13 mouse cellular contexts compared by ENCODE assay signal in genomic region chr3:107776295-107776694, GRCm38 (mm10). TPM values are rescaled to one million over a fixed set of nuclear protein-coding genes. Genes with fewer than 3 reads are reported as not detected.
DNase-seq lines count a peak whose midpoint lies in the region; ATAC-seq and TF ChIP-seq lines count a peak whose summit lies in the region.
"Had no signal": no experiment of that assay in that cellular context is flagged by ENCODE, and none has a peak within 500 bp of the region (broad histone marks: within the 10 kb centered on the region; RNA-seq: fewer than 3 reads in every experiment).

No protein-coding gene starts in this region.

- no peaks in the 10 kb centered on the region for H3K79me2 ChIP-seq in CH12.LX (replicated peaks; ENCODE audit: control insufficient read depth, extremely low read depth, insufficient read depth, poor library complexity, severe bottlenecking)

- no peak overlapping the region for H3K4me3 ChIP-seq in kidney, embryonic 16.5 days (ENCODE audit: low read length)
- no peak overlapping the region for H3K4me3 ChIP-seq in CH12.LX (replicated peaks in 1 of 3; ENCODE audit: low read depth in 2 of 3, low read length in 2 of 3, poor library complexity in 1 of 3)
- H3K4me3 ChIP-seq in limb, embryonic 13.5 days = no peak overlapping the region

- in situ Hi-C loops in CH12.LX (cut with MboI; ENCODE audit: low pct_ligation_motif_present, low pct_unique_long_range_greater_than_20kb, low sequenced_read_pairs) = no loop called here

- 21% methylated on average over 3 of the region's 3 CpGs for WGBS in kidney, embryonic 16.5 days
- 13% methylated on average over 3 of the region's 3 CpGs for WGBS in limb, embryonic 13.5 days

- peak; percentile 64; the same call in 1 of the 2 replicates for ATAC-seq in kidney, embryonic 16.5 days (ENCODE audit: low FRiP score, low TSS enrichment)
- ATAC-seq in limb, embryonic 13.5 days (ENCODE audit: low FRiP score, low read depth) = peak; percentile 15; the same call in 1 of the 2 replicates
- no peak for ATAC-seq in erythroblast, adult 5-6 weeks (replicated peaks; ENCODE audit: low FRiP score, poor library complexity, severe bottlenecking)
- ATAC-seq: forebrain, embryonic 16.5 days had no signal

- no peak for TF ChIP-seq RAD21 in CH12.LX (IDR thresholded peaks at IDR 0.05; ENCODE audit: low read depth, low read length)

- no peak for TF ChIP-seq CTCF in CH12.LX (conservative IDR thresholded peaks at IDR 0.05 in 1 of 2, IDR thresholded peaks at IDR 0.05 in 1 of 2; ENCODE audit: low read depth in 2 of 2, low read length in 2 of 2)

- dilution Hi-C loops in CH12.LX (cut with MboI; ENCODE audit: extremely low pct_ligation_motif_present, extremely low pct_unique_long_range_greater_than_20kb, low sequenced_read_pairs) = no loop called here

- no peaks in the 10 kb centered on the region for H3K36me3 ChIP-seq in kidney, embryonic 16.5 days (ENCODE audit: insufficient read depth, low read length)
- no peaks in the 10 kb centered on the region for H3K36me3 ChIP-seq in CH12.LX (replicated peaks in 1 of 2; ENCODE audit: control insufficient read depth in 1 of 2, insufficient read depth in 1 of 2, low read length in 1 of 2)
- no peaks in the 10 kb centered on the region for H3K36me3 ChIP-seq in limb, embryonic 13.5 days

- peaks cover 20% of the 10 kb centered on the region for H3K4me1 ChIP-seq in kidney, embryonic 16.5 days (ENCODE audit: insufficient read depth, low read length)
- peaks cover 21 to 48% of the 10 kb centered on the region in 2 experiments for H3K4me1 ChIP-seq in CH12.LX (ENCODE audit: control insufficient read depth in 1 of 2, insufficient read depth in 2 of 2)
- peaks cover 16% of the 10 kb centered on the region; the same call in 1 of the 2 replicates for H3K4me1 ChIP-seq in limb, embryonic 13.5 days

- peaks cover 6% of the 10 kb centered on the region; the same call in 1 of the 2 replicates for H3K27me3 ChIP-seq in kidney, embryonic 16.5 days (ENCODE audit: insufficient read depth, low read length)
- H3K27me3 ChIP-seq in CH12.LX (replicated peaks) = no peaks in the 10 kb centered on the region
- peaks cover 4% of the 10 kb centered on the region; the same call in 1 of the 2 replicates for H3K27me3 ChIP-seq in limb, embryonic 13.5 days

- peak; percentile 18 for DNase-seq in gastrocnemius, postnatal 25 days
- no peak for DNase-seq in gastrocnemius, postnatal 10 days
- no peak for DNase-seq in kidney, postnatal 36 days
- DNase-seq in CH12.LX (ENCODE audit: extremely low read depth) = peak; percentile 17
- DNase-seq in adipocyte (ENCODE audit: low spot score) = no peak
- DNase-seq: adrenal gland, adult 2 months; kidney, adult 8-10 months; thymus, postnatal 25 days had no signal

- no peak for TF ChIP-seq EP300 in CH12.LX (IDR thresholded peaks at IDR 0.05; ENCODE audit: low read length)

- TF ChIP-seq POLR2A in CH12.LX (IDR thresholded peaks at IDR 0.05; ENCODE audit: low read depth, low read length) = no peak

- H3K9me3 ChIP-seq in kidney, embryonic 16.5 days (ENCODE audit: low read length) = no peaks in the 10 kb centered on the region
- H3K9me3 ChIP-seq in CH12.LX (replicated peaks; ENCODE audit: low read length) = no peaks in the 10 kb centered on the region
- no peaks in the 10 kb centered on the region for H3K9me3 ChIP-seq in limb, embryonic 13.5 days

- H3K27ac ChIP-seq in kidney, embryonic 16.5 days (ENCODE audit: low read length) = no peak overlapping the region
- H3K27ac ChIP-seq in CH12.LX (ENCODE audit: insufficient read depth, low read depth) = no peak overlapping the region
- H3K27ac ChIP-seq in limb, embryonic 13.5 days = no peak overlapping the region

- no peak overlapping the region for H3K9ac ChIP-seq in kidney, embryonic 16.5 days (replicated peaks; ENCODE audit: low read length)
- H3K9ac ChIP-seq in CH12.LX (ENCODE audit: insufficient read depth, low read depth) = no peak overlapping the region
- no peak overlapping the region for H3K9ac ChIP-seq in limb, embryonic 13.5 days

- no peak overlapping the region for H3K4me2 ChIP-seq in kidney, embryonic 16.5 days (replicated peaks; ENCODE audit: low read depth, low read length)
- no peak overlapping the region for H3K4me2 ChIP-seq in CH12.LX (ENCODE audit: insufficient read depth, low read depth, poor library complexity, severe bottlenecking)
- no peak overlapping the region for H3K4me2 ChIP-seq in limb, embryonic 13.5 days (replicated peaks)
- H3K4me2 ChIP-seq: liver, embryonic 11.5 days had no signal

TF ChIP-seq in CH12.LX, 34 proteins besides CTCF, POLR2A, EP300 and RAD21:
- peak; percentile 52 for TF ChIP-seq BHLHE40 (IDR thresholded peaks at IDR 0.05; ENCODE audit: low read depth, low read length)
- no peak for TF ChIP-seq ZC3H11A (IDR thresholded peaks at IDR 0.05; ENCODE audit: low read depth, low read length)

RNA-seq across cellular contexts. Expression of gene Csf1, which starts 16.0 kb away (rescaled TPM):
- total RNA-seq in gastrocnemius, postnatal 25 days (2021) = 10 to 100 TPM in 1 of 2 experiments, 1 to 10 TPM in 1; 9.5 to 10.6 TPM
- total RNA-seq in gastrocnemius, postnatal 10 days (2021) = 10 to 100 TPM; 14.2 to 21.4 TPM
- 9.0 and 9.4 TPM in 2 replicates for polyA plus RNA-seq in kidney, embryonic 16.5 days (2015; fragmentation: Nextera tagmentation; extraction: Ambion mirVana)
- total RNA-seq in CH12.LX (2012; rRNA removed) (2.5 and 3.4 TPM in 2 replicates), CH12.LX (2014; rRNA removed) (2.9 and 3.4 TPM in 2 replicates)
- polyA plus RNA-seq in CH12.LX (2012; ENCODE audit: insufficient read length, low read depth) = 15.0 and 17.4 TPM in 2 replicates
- polyA plus RNA-seq in limb, embryonic 13.5 days (2015; fragmentation: Nextera tagmentation; extraction: Ambion mirVana) = 8.8 and 10.2 TPM in 2 replicates
- total RNA-seq in erythroblast, adult 5-6 weeks (2015; ENCODE audit: low replicate concordance) = 1.5 and 2.5 TPM in 2 replicates
- 1.3 and 1.9 TPM in 2 replicates for total RNA-seq in erythroblast, adult 5-6 weeks (2017; ENCODE audit: low replicate concordance)

Comparison
In these comparisons a context has a peak if more than half of its experiments do, and no peak if none do; other contexts are left out.
1. DNase-seq: peak in gastrocnemius, postnatal 25 days (single experiment) and CH12.LX (single experiment); none in gastrocnemius, postnatal 10 days (single experiment), kidney, postnatal 36 days (0 of 2) and adipocyte (single experiment).